Mouse (Mus musculus): ENCODE measurements around the gene Esr1. TPM values are rescaled to one million over a fixed set of nuclear protein-coding genes. Genes with fewer than 3 reads are reported as not detected.
A peak's percentile ranks its signal among the peaks of the same experiment; 100 is the strongest.
"Not testable (repeated sequence)": the region's sequence is repeated elsewhere in the genome, so short reads cannot be mapped to it uniquely, and the experiment has no call there.

Gene Esr1
- polyA plus RNA-seq, 1 experiment from 2014 or later = 0.36 TPM

GRCm38 (mm10) chr10:4665380-4665779 is 54.0 kb downstream of the Esr1 start:
- no peak for ATAC-seq (ENCODE audit: low read depth)
- 68% methylated on average over 5 of the region's 5 CpGs for WGBS
- Histone ChIP-seq H3K4me1 (replicated peaks; ENCODE audit: control insufficient read depth, insufficient read depth, low read length) (no peaks in the 10 kb centered on the region), H3K9ac (ENCODE audit: low read length) (no peak overlapping the region), H3K27ac (ENCODE audit: low read length) (no peak overlapping the region), H3K4me2 (ENCODE audit: low read depth, low read length) (no peak overlapping the region), H3K27me3 (ENCODE audit: control insufficient read depth, insufficient read depth, low read depth, low read length) (no peaks in the 10 kb centered on the region), H3K4me3 (ENCODE audit: low read length) (no peak overlapping the region), H3K9me3 (ENCODE audit: control insufficient read depth, low read length) (no peaks in the 10 kb centered on the region), H3K36me3 (ENCODE audit: control insufficient read depth, insufficient read depth, low read length) (no peaks in the 10 kb centered on the region)

- no peaks in the 10 kb centered on the region for H3K9me3 ChIP-seq (ENCODE audit: control insufficient read depth, low read length)
These were observed 55.6 kb downstream of the Esr1 start for GRCm38 (mm10) chr10:4667006-4667405.

GRCm38 (mm10) chr10:4670053-4670452 is 58.7 kb downstream of the Esr1 start:
- H3K9me3 ChIP-seq (ENCODE audit: control insufficient read depth, low read length) = no peaks in the 10 kb centered on the region
- H3K4me3 ChIP-seq (ENCODE audit: low read length) = no peak overlapping the region
- no peaks in the 10 kb centered on the region for H3K36me3 ChIP-seq (ENCODE audit: control insufficient read depth, insufficient read depth, low read length)
- no peak for ATAC-seq (ENCODE audit: low read depth)
- no peaks in the 10 kb centered on the region for H3K4me1 ChIP-seq (replicated peaks; ENCODE audit: control insufficient read depth, insufficient read depth, low read length)
- H3K4me2 ChIP-seq (ENCODE audit: low read depth, low read length) = no peak overlapping the region
- no peak overlapping the region for H3K27ac ChIP-seq (ENCODE audit: low read length)
- 69% methylated on average over 2 of the region's 2 CpGs for WGBS
- no peak overlapping the region for H3K9ac ChIP-seq (ENCODE audit: low read length)
- no peaks in the 10 kb centered on the region for H3K27me3 ChIP-seq (ENCODE audit: control insufficient read depth, insufficient read depth, low read depth, low read length)

More at GRCm38 (mm10) chr10:4667006-4667405, 55.6 kb downstream of the Esr1 start:
- 84% methylated on average over 2 of the region's 2 CpGs for WGBS
- no peak for ATAC-seq (ENCODE audit: low read depth)
- no peaks in the 10 kb centered on the region for H3K27me3 ChIP-seq (ENCODE audit: control insufficient read depth, insufficient read depth, low read depth, low read length)
- H3K4me3 ChIP-seq (ENCODE audit: low read length) = no peak overlapping the region
- H3K9ac ChIP-seq (ENCODE audit: low read length) = no peak overlapping the region
- no peaks in the 10 kb centered on the region for H3K4me1 ChIP-seq (replicated peaks; ENCODE audit: control insufficient read depth, insufficient read depth, low read length)
- H3K4me2 ChIP-seq (ENCODE audit: low read depth, low read length) = no peak overlapping the region
- H3K27ac ChIP-seq (ENCODE audit: low read length) = no peak overlapping the region
- H3K36me3 ChIP-seq (ENCODE audit: control insufficient read depth, insufficient read depth, low read length) = no peaks in the 10 kb centered on the region

- Histone ChIP-seq H3K4me1 (replicated peaks; ENCODE audit: control insufficient read depth, insufficient read depth, low read length) (no peaks in the 10 kb centered on the region), H3K9me3 (ENCODE audit: control insufficient read depth, low read length) (no peaks in the 10 kb centered on the region), H3K27me3 (ENCODE audit: control insufficient read depth, insufficient read depth, low read depth, low read length) (no peaks in the 10 kb centered on the region), H3K27ac (ENCODE audit: low read length) (no peak overlapping the region), H3K36me3 (ENCODE audit: control insufficient read depth, insufficient read depth, low read length) (no peaks in the 10 kb centered on the region), H3K9ac (ENCODE audit: low read length) (no peak overlapping the region), H3K4me2 (ENCODE audit: low read depth, low read length) (no peak overlapping the region), H3K4me3 (ENCODE audit: low read length) (no peak overlapping the region)
- WGBS = 56% methylated on average over 3 of the region's 3 CpGs
- ATAC-seq (ENCODE audit: low read depth) = no peak
These were observed 60.5 kb downstream of the Esr1 start for GRCm38 (mm10) chr10:4671876-4672275.

DNA sequence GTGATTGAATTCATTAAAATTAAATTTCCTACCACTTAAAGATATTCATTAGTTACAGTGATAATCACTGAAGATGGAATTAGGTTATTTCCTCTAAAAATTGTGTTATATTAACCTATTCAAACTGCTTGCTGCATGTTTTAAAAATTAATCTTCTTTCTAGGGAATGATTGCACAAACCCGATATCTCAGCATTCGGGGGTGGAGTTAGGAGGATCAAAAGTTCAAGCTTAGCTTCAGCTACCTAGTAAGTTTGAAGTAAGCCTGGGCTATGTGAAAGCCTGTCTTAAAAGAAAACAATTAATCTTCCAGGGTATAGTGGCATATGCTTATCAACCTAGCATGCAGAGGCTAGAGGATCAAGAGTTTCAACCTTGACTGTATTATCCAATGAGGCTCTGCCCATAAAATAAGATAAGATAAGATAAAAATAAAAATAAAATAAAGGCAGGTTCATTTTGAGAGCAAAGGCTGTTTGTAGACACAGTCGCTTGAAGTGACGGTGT is 62.0 kb downstream of the Esr1 start:
- no peaks in the 10 kb centered on the region for H3K36me3 ChIP-seq (ENCODE audit: control insufficient read depth, insufficient read depth, low read length)
- H3K4me1 ChIP-seq (replicated peaks; ENCODE audit: control insufficient read depth, insufficient read depth, low read length) = no peaks in the 10 kb centered on the region
- H3K9me3 ChIP-seq (ENCODE audit: control insufficient read depth, low read length) = no peaks in the 10 kb centered on the region
- no peak overlapping the region for H3K4me2 ChIP-seq (ENCODE audit: low read depth, low read length)
- 63% methylated on average over 4 of the region's 4 CpGs for WGBS
- H3K27me3 ChIP-seq (ENCODE audit: control insufficient read depth, insufficient read depth, low read depth, low read length) = no peaks in the 10 kb centered on the region
- H3K27ac ChIP-seq (ENCODE audit: low read length) = no peak overlapping the region
- no peak for ATAC-seq (ENCODE audit: low read depth)
- no peak overlapping the region for H3K4me3 ChIP-seq (ENCODE audit: low read length)
- no peak overlapping the region for H3K9ac ChIP-seq (ENCODE audit: low read length)

GRCm38 (mm10) chr10:4674983-4675592 is 63.7 kb downstream of the Esr1 start:
- H3K9me3 ChIP-seq (ENCODE audit: control insufficient read depth, low read length); H3K9ac ChIP-seq (ENCODE audit: low read length); H3K36me3 ChIP-seq (ENCODE audit: control insufficient read depth, insufficient read depth, low read length); H3K4me1 ChIP-seq (replicated peaks; ENCODE audit: control insufficient read depth, insufficient read depth, low read length); H3K27me3 ChIP-seq (ENCODE audit: control insufficient read depth, insufficient read depth, low read depth, low read length); H3K27ac ChIP-seq (ENCODE audit: low read length): not testable (repeated sequence)
- Histone ChIP-seq H3K4me2 (ENCODE audit: low read depth, low read length) (peak overlapping the region; percentile 40), H3K4me3 (ENCODE audit: low read length) (peak overlapping the region; percentile 14; the same call in 1 of the 2 replicates)
- 17% methylated on average over 14 of the region's 14 CpGs for WGBS
- ATAC-seq (ENCODE audit: low read depth) = 0 out of 2 replicates have a peak, but pooled peaks have one; percentile 45

DNA sequence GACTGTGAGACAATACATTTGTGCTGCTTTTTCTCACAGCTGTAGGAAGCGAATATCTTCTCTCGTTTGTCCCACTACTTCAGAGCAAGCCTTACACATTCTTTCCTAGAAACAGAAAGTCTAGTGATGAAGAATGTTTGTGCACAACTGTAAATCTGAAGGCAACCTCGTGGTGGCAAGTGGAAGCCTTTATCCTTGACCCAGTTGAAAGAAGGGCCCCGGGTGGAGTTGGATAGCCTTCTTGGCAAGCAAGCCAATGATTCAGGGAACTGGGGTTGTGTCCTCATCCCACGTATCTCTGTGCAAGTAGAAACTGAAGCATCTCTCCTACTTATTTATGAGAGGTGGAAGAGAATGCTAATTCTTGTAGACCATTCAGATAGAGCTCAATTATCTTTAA is 71.7 kb downstream of the Esr1 start:
- H3K27me3 ChIP-seq (ENCODE audit: control insufficient read depth, insufficient read depth, low read depth, low read length) = no peaks in the 10 kb centered on the region
- WGBS = 75% methylated on average over 5 of the region's 5 CpGs

GRCm38 (mm10) chr10:4683711-4684265 is 72.4 kb downstream of the Esr1 start:
- Histone ChIP-seq H3K9ac (ENCODE audit: low read length) (no peak overlapping the region), H3K9me3 (ENCODE audit: control insufficient read depth, low read length) (no peaks in the 10 kb centered on the region), H3K27me3 (ENCODE audit: control insufficient read depth, insufficient read depth, low read depth, low read length) (no peaks in the 10 kb centered on the region), H3K36me3 (ENCODE audit: control insufficient read depth, insufficient read depth, low read length) (no peaks in the 10 kb centered on the region), H3K4me1 (replicated peaks; ENCODE audit: control insufficient read depth, insufficient read depth, low read length) (no peaks in the 10 kb centered on the region), H3K4me3 (ENCODE audit: low read length) (no peak overlapping the region), H3K27ac (ENCODE audit: low read length) (no peak overlapping the region), H3K4me2 (ENCODE audit: low read depth, low read length) (no peak overlapping the region)
- no peak for ATAC-seq (ENCODE audit: low read depth)
- 76% methylated on average over 12 of the region's 12 CpGs for WGBS

More for the DNA sequence above, 71.7 kb downstream of the Esr1 start:
- no peaks in the 10 kb centered on the region for H3K4me1 ChIP-seq (replicated peaks; ENCODE audit: control insufficient read depth, insufficient read depth, low read length)
- H3K9ac ChIP-seq (ENCODE audit: low read length) = no peak overlapping the region
- H3K4me3 ChIP-seq (ENCODE audit: low read length) = no peak overlapping the region
- H3K4me2 ChIP-seq (ENCODE audit: low read depth, low read length) = no peak overlapping the region
- no peaks in the 10 kb centered on the region for H3K36me3 ChIP-seq (ENCODE audit: control insufficient read depth, insufficient read depth, low read length)
- no peaks in the 10 kb centered on the region for H3K9me3 ChIP-seq (ENCODE audit: control insufficient read depth, low read length)
- ATAC-seq (ENCODE audit: low read depth) = no peak
- no peak overlapping the region for H3K27ac ChIP-seq (ENCODE audit: low read length)

- no peak overlapping the region for H3K27ac ChIP-seq (ENCODE audit: low read length)
- no peak overlapping the region for H3K4me3 ChIP-seq (ENCODE audit: low read length)
- H3K4me1 ChIP-seq (replicated peaks; ENCODE audit: control insufficient read depth, insufficient read depth, low read length) = no peaks in the 10 kb centered on the region
- no peaks in the 10 kb centered on the region for H3K36me3 ChIP-seq (ENCODE audit: control insufficient read depth, insufficient read depth, low read length)
- H3K9ac ChIP-seq (ENCODE audit: low read length) = no peak overlapping the region
- H3K9me3 ChIP-seq (ENCODE audit: control insufficient read depth, low read length) = no peaks in the 10 kb centered on the region
- H3K27me3 ChIP-seq (ENCODE audit: control insufficient read depth, insufficient read depth, low read depth, low read length) = no peaks in the 10 kb centered on the region
- no peak overlapping the region for H3K4me2 ChIP-seq (ENCODE audit: low read depth, low read length)
- WGBS = 82% methylated on average over 7 of the region's 7 CpGs
- no peak for ATAC-seq (ENCODE audit: low read depth)
These were observed 83.0 kb downstream of the Esr1 start for GRCm38 (mm10) chr10:4694336-4694865.
